Mouse (Mus musculus): ENCODE data around the gene Gm28053. TPM values are rescaled to one million over a fixed set of nuclear protein-coding genes. Genes with fewer than 3 reads are reported as not detected.
"Not testable (repeated sequence)": the region's sequence is repeated elsewhere in the genome, so short reads cannot be mapped to it uniquely, and the experiment has no call there.

The Gm28053 gene
- polyA plus RNA-seq, 1 experiment = not detected

DNA sequence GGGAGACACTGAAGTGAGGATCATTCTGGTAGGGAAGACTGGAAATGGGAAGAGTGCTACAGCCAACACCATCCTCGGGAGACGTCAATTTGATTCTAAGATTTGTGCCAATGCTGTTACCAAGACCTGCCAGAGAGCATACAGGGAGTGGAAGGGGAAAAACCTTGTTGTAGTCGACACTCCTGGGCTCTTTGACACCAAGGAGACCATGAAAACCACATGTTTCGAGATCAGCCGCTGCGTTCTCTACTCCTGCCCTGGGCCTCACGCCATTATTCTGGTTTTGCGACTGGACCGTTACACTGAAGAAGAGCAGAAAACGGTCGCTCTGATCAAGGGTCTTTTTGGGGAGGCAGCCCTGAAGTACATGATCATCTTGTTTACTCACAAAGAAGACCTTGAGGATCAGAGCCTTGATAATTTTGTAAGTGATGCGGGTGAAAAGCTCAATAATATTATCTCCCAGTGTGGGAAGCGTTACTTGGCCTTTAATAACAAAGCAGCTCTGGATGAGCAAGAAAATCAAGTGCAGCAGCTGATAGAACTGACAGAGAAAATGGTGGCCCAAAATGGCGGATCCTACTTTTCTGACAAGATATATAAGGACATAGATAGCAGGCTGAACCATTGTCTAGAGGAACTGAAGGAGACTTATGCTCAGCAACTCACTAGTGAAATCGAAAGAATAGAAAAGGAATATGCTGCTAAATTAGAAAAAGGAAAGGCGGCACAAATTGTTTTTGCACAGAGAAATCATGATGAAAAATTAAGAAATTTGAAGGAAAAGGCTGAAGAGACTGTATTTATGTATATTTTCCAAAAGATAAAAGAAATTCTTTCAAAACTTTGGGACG, 40.7 kb upstream of the Gm28053 start:
- H3K4me1 ChIP-seq (ENCODE audit: control insufficient read depth, insufficient read depth, low read length) = peaks cover 9% of the 10 kb centered on the region; the same call in 1 of the 2 replicates
- TF ChIP-seq CTCF (conservative IDR thresholded peaks at IDR 0.05; ENCODE audit: insufficient read depth, insufficient read length, low read depth, low read length) = no peak
- no peaks in the 10 kb centered on the region for H3K36me3 ChIP-seq (ENCODE audit: control insufficient read depth, insufficient read depth, low read length)
- H3K27me3 ChIP-seq (replicated peaks; ENCODE audit: control insufficient read depth, insufficient read depth, low read length) = no peaks in the 10 kb centered on the region
- no peak for DNase-seq
- H3K4me3 ChIP-seq (ENCODE audit: insufficient read depth, low read depth, low read length) = no peak overlapping the region
- 92% methylated on average over 17 of the region's 17 CpGs for WGBS
- no peak overlapping the region for H3K27ac ChIP-seq (ENCODE audit: insufficient read depth, low read depth, low read length)

DNA sequence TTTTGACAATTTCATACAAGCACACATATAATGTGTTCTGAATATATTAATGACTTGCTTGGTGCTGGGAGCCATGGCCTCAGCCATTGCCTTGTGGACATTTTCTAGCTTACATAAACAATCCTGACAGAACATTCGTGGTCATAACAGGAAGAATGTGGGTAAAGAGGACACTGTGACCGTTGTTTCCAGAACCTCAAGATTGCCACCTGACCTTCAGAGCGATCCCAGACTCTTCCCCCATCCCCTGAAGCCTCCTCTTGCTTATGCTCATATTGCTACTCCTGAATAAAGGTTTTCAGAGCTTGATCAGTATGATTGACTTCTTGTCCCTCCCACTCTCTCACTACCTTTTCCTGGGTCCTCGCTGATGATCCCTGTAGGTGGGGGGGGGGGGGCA, 40.0 kb upstream of the Gm28053 start:
- WGBS = 69% methylated on average over 4 of the region's 4 CpGs
- H3K27ac ChIP-seq (ENCODE audit: insufficient read depth, low read depth, low read length) = no peak overlapping the region
- H3K4me1 ChIP-seq (ENCODE audit: control insufficient read depth, insufficient read depth, low read length) = peaks cover 9% of the 10 kb centered on the region; the same call in 1 of the 2 replicates
- no peak for DNase-seq
- TF ChIP-seq CTCF (conservative IDR thresholded peaks at IDR 0.05; ENCODE audit: insufficient read depth, insufficient read length, low read depth, low read length) (no peak), POLR2A (IDR thresholded peaks at IDR 0.05; ENCODE audit: low read depth, low read length) (no peak)
- H3K27me3 ChIP-seq (replicated peaks; ENCODE audit: control insufficient read depth, insufficient read depth, low read length) = no peaks in the 10 kb centered on the region
- H3K36me3 ChIP-seq (ENCODE audit: control insufficient read depth, insufficient read depth, low read length) = no peaks in the 10 kb centered on the region
- H3K4me3 ChIP-seq (ENCODE audit: insufficient read depth, low read depth, low read length) = no peak overlapping the region

DNA sequence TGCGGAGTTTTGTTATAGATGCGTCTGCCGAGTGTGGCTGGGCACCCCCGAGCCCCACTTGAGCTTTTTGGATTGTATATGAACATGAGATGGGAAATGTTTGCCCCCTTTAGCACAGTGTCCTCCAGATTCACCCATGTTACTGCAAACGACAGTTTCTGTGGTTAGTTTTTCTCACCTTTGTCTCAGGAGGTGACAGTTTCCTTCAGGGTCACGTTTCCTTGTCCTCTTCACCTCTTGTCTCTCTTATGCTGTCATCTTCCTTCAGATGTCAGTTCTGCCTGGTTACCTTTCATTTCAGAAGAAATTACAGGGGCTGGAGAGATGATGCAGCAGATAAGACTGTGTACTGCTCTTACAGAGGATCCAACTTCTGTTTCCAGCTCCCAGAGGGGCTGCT, 38.7 kb upstream of the Gm28053 start:
- H3K4me3 ChIP-seq (ENCODE audit: insufficient read depth, low read depth, low read length) = no peak overlapping the region
- no peak for DNase-seq
- H3K27me3 ChIP-seq (replicated peaks; ENCODE audit: control insufficient read depth, insufficient read depth, low read length) = no peaks in the 10 kb centered on the region
- WGBS = 78% methylated on average over 6 of the region's 6 CpGs
- no peak for TF ChIP-seq POLR2A (IDR thresholded peaks at IDR 0.05; ENCODE audit: low read depth, low read length)
- H3K4me1 ChIP-seq (ENCODE audit: control insufficient read depth, insufficient read depth, low read length) = peaks cover 8% of the 10 kb centered on the region; the same call in 1 of the 2 replicates
- H3K27ac ChIP-seq (ENCODE audit: insufficient read depth, low read depth, low read length) = no peak overlapping the region
- H3K36me3 ChIP-seq (ENCODE audit: control insufficient read depth, insufficient read depth, low read length) = no peaks in the 10 kb centered on the region

DNA sequence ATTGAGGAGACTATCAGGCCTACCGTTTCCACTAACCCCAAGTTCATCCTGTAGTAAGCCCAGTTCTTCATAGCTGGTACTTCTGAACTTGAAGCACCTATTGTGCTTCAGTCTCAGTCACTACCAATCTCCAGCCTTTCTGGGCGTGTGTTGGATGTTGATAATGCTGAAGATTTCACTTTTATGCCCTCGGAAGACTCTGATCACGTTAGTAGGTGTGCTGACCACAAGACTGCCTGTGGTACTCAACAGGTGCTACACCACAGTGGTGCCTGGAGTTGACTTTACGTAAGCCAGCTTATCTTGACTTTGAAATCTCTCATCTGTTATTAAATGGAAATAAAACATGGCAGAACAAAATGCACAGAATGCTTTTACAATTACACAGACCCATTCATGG, 38.0 kb upstream of the Gm28053 start:
- Histone ChIP-seq H3K4me3 (ENCODE audit: insufficient read depth, low read depth, low read length) (no peak overlapping the region), H3K4me1 (ENCODE audit: control insufficient read depth, insufficient read depth, low read length) (peaks cover 2% of the 10 kb centered on the region; the same call in 1 of the 2 replicates), H3K36me3 (ENCODE audit: control insufficient read depth, insufficient read depth, low read length) (no peaks in the 10 kb centered on the region), H3K27me3 (replicated peaks; ENCODE audit: control insufficient read depth, insufficient read depth, low read length) (no peaks in the 10 kb centered on the region), H3K27ac (ENCODE audit: insufficient read depth, low read depth, low read length) (no peak overlapping the region)
- WGBS = 83% methylated on average over 5 of the region's 5 CpGs
- TF ChIP-seq CTCF (conservative IDR thresholded peaks at IDR 0.05; ENCODE audit: insufficient read depth, insufficient read length, low read depth, low read length) (no peak), POLR2A (IDR thresholded peaks at IDR 0.05; ENCODE audit: low read depth, low read length) (no peak)
- no peak for DNase-seq

DNA sequence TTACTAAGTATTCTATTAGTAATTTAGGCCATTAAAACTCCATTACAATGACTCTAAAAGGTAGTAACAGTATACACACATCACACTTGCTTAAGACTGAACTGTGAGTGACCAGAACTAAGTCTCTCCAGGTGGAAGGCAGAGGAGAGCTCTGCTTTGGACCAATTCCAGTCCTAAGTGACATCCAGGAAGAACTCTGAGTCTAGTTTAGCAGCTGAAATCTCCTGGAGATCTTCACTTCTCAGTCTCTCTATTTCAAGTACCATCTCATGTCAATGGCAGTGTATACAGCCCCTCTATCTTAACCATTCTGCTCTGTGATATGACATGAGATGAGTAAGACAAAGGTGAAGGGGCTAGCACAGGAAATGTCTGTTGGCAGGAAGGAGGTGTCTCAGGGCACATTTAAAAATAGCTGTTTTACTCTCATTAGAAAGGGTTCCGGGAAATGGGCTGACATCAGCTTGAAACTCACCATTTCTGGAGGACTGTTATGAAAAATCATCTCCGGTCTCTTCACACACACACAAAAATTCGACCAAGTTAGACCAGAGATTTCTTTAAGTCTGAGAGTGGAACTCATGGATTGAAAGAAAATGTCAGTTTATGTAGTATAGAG, 36.8 kb upstream of the Gm28053 start:
- no peaks in the 10 kb centered on the region for H3K36me3 ChIP-seq (ENCODE audit: control insufficient read depth, insufficient read depth, low read length)
- TF ChIP-seq POLR2A (IDR thresholded peaks at IDR 0.05; ENCODE audit: low read depth, low read length) (no peak), CTCF (conservative IDR thresholded peaks at IDR 0.05; ENCODE audit: insufficient read depth, insufficient read length, low read depth, low read length) (no peak)
- H3K4me1 ChIP-seq (ENCODE audit: control insufficient read depth, insufficient read depth, low read length) = peaks cover 2% of the 10 kb centered on the region; the same call in 1 of the 2 replicates
- no peak overlapping the region for H3K4me3 ChIP-seq (ENCODE audit: insufficient read depth, low read depth, low read length)
- H3K27ac ChIP-seq (ENCODE audit: insufficient read depth, low read depth, low read length) = peak overlapping the region; percentile 86
- WGBS = 70% methylated on average over 3 of the region's 3 CpGs
- no peaks in the 10 kb centered on the region for H3K27me3 ChIP-seq (replicated peaks; ENCODE audit: control insufficient read depth, insufficient read depth, low read length)
- DNase-seq = peak; percentile 80

DNA sequence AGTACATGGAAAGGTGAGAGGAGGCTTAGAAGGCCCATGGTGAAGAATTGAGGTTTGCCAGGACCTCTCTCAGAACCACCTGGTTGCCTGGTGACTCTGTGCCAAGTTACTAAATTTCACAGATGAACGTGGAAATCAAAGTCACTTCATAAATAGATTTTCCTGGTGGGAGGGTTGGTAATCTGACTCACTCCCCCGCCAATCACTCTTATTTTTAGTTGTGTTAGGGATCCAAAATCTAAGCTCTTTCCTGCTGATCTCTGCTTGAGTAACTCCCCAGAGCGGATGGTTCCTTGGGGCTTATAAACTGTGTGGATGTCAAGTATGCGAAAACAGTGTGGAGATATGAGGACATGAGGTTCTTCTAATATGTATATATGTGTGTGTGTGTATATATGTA, 36.1 kb upstream of the Gm28053 start:
- Histone ChIP-seq H3K27me3 (replicated peaks; ENCODE audit: control insufficient read depth, insufficient read depth, low read length) (no peaks in the 10 kb centered on the region), H3K27ac (ENCODE audit: insufficient read depth, low read depth, low read length) (peak overlapping the region; percentile 76), H3K36me3 (ENCODE audit: control insufficient read depth, insufficient read depth, low read length) (no peaks in the 10 kb centered on the region), H3K4me3 (ENCODE audit: insufficient read depth, low read depth, low read length) (no peak overlapping the region), H3K4me1 (ENCODE audit: control insufficient read depth, insufficient read depth, low read length) (no peaks in the 10 kb centered on the region; the same call in 1 of the 2 replicates)
- WGBS = 62% methylated on average over 4 of the region's 4 CpGs
- no peak for DNase-seq
- no peak for TF ChIP-seq CTCF (conservative IDR thresholded peaks at IDR 0.05; ENCODE audit: insufficient read depth, insufficient read length, low read depth, low read length)
- no peak for TF ChIP-seq POLR2A (IDR thresholded peaks at IDR 0.05; ENCODE audit: low read depth, low read length)

DNA sequence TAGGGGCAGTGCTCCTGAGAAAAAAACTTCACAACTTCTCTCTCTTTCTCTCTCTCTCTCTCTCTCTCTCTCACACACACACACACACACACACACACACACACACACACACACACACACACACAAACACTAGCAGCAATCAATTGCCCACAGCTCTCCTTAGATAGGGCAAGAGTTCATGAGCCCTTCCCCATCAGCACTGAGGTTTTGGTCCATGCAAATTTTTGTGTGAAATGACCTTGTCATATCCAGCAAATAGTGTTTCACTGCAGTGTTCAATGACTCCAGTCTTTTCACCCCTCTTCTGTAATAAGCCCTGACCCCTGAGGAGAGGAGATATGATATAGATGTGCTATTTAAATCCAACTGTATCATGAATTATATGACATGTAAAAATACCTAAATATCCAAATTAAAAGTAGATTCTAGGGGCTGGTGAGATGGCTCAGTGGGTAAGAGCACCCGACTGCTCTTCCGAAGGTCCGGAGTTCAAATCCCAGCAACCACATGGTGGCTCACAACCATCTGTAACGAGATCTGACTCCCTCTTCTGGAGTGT, 35.1 kb upstream of the Gm28053 start:
- 93% methylated on average over 4 of the region's 4 CpGs for whole genome bisulfite sequencing
- DNase-seq; H3K27me3 ChIP-seq (replicated peaks; ENCODE audit: control insufficient read depth, insufficient read depth, low read length); H3K36me3 ChIP-seq (ENCODE audit: control insufficient read depth, insufficient read depth, low read length); H3K4me3 ChIP-seq (ENCODE audit: insufficient read depth, low read depth, low read length); H3K4me1 ChIP-seq (ENCODE audit: control insufficient read depth, insufficient read depth, low read length): not testable (repeated sequence)
- peak overlapping the region; percentile 60 for H3K27ac ChIP-seq (ENCODE audit: insufficient read depth, low read depth, low read length)
